Mouse (Mus musculus): Measurements from ENCODE around the gene Cops3.

GRCm38 (mm10) chr11:59886952-59887351 is 47.3 kb upstream of the Cops3 start:
- no peak for TF ChIP-seq EP300 (IDR thresholded peaks at IDR 0.05; ENCODE audit: low read depth)
- no peak for TF ChIP-seq CTCF (IDR thresholded peaks at IDR 0.05; ENCODE audit: low read depth)
